In genomic region chr3:62379946-62380345, GRCm38 (mm10) we compare ENCODE assay signal across 21 mouse cellular contexts. TPM values are rescaled to one million over a fixed set of nuclear protein-coding genes. Genes with fewer than 3 reads are reported as not detected.
DNase-seq lines count a peak whose midpoint lies in the region; ATAC-seq and TF ChIP-seq lines count a peak whose summit lies in the region.
"Had no signal": no experiment of that assay in that cellular context is flagged by ENCODE, and none has a peak within 500 bp of the region (broad histone marks: within the 10 kb centered on the region; RNA-seq: fewer than 3 reads in every experiment).

No protein-coding gene starts in this region.

- H3K9ac ChIP-seq in lung, embryonic 14.5 days: no peak overlapping the region
- no peak overlapping the region for H3K9ac ChIP-seq in lung, embryonic 15.5 days
- H3K9ac ChIP-seq: forebrain, embryonic 13.5 days; intestine, embryonic 15.5 days; limb, embryonic 15.5 days; liver, embryonic 14.5 days; midbrain, embryonic 12.5 days had no signal

- H3K4me3 ChIP-seq in lung, embryonic 14.5 days (ENCODE audit: low read depth, low read length): no peak overlapping the region
- no peak overlapping the region for H3K4me3 ChIP-seq in lung, adult 2 months (replicated peaks; ENCODE audit: extremely low read depth, low read depth, low read length)
- no peak overlapping the region for H3K4me3 ChIP-seq in lung, embryonic 15.5 days
- H3K4me3 ChIP-seq: forebrain, embryonic 13.5 days; heart, adult 2 months; intestine, embryonic 15.5 days; limb, embryonic 15.5 days; midbrain, embryonic 12.5 days had no signal

- H3K4me2 ChIP-seq in lung, embryonic 14.5 days: no peak overlapping the region
- H3K4me2 ChIP-seq in lung, embryonic 15.5 days: no peak overlapping the region
- H3K4me2 ChIP-seq: forebrain, embryonic 13.5 days; intestine, embryonic 15.5 days; limb, embryonic 15.5 days; midbrain, embryonic 12.5 days had no signal

- TF ChIP-seq POLR2A in lung, adult 2 months (IDR thresholded peaks at IDR 0.05; ENCODE audit: borderline replicate concordance, extremely low read depth, low read depth, low read length): no peak

- TF ChIP-seq CTCF in lung, embryonic 14.5 days (IDR thresholded peaks at IDR 0.05; ENCODE audit: low read depth): no peak
- TF ChIP-seq CTCF in lung, adult 2 months (IDR thresholded peaks at IDR 0.05; ENCODE audit: insufficient read depth, low read length): no peak

- no peaks in the 10 kb centered on the region for H3K9me3 ChIP-seq in lung, embryonic 14.5 days (ENCODE audit: low read depth, low read length)
- H3K9me3 ChIP-seq in lung, embryonic 15.5 days: no peaks in the 10 kb centered on the region
- H3K9me3 ChIP-seq: forebrain, embryonic 13.5 days; intestine, embryonic 15.5 days; limb, embryonic 15.5 days; midbrain, embryonic 12.5 days had no signal

- no peak for DNase-seq in lung, embryonic 14.5 days
- no peak for DNase-seq in lung, adult 2 months
- DNase-seq in ZHBTc4 (ENCODE audit: low read depth, low spot score): peak; percentile 33
- peak; percentile 41 for DNase-seq in mesoderm, embryonic 11.5 days (ENCODE audit: low read depth, low spot score)
- DNase-seq in cerebellum, adult 11 months: no peak
- DNase-seq in cerebellum, postnatal 36 days: no peak
- DNase-seq: adrenal gland, postnatal 14 days; cerebellum, adult 9-10 months; gastrocnemius, postnatal 36 days; heart, adult 2 months; heart, postnatal 36 days; kidney, postnatal 10 days; left cerebral cortex, postnatal 4 days; thymus, adult 2 months had no signal

- ATAC-seq in lung, embryonic 14.5 days (ENCODE audit: insufficient read depth): peak; percentile 47; the same call in 1 of the 2 replicates
- peak; percentile 27; the same call in 1 of the 2 replicates for ATAC-seq in lung, embryonic 15.5 days (ENCODE audit: borderline replicate concordance, extremely low read depth, low FRiP score, low TSS enrichment)
- ATAC-seq: forebrain, embryonic 13.5 days; hindbrain, embryonic 16.5 days had no signal

- H3K27me3 ChIP-seq in lung, embryonic 14.5 days (ENCODE audit: insufficient read depth, low read length): no peaks in the 10 kb centered on the region
- no peaks in the 10 kb centered on the region for H3K27me3 ChIP-seq in lung, embryonic 15.5 days
- H3K27me3 ChIP-seq: forebrain, embryonic 13.5 days; intestine, embryonic 15.5 days; limb, embryonic 15.5 days; midbrain, embryonic 12.5 days had no signal

- 23% methylated on average over 5 of the region's 5 CpGs for WGBS in lung, embryonic 14.5 days
- 53% methylated on average over 5 of the region's 5 CpGs for WGBS in lung, adult 2 months
- WGBS in lung, embryonic 15.5 days: 23% methylated on average over 5 of the region's 5 CpGs

- no peak overlapping the region for H3K27ac ChIP-seq in lung, embryonic 14.5 days (ENCODE audit: low read depth)
- H3K27ac ChIP-seq in lung, embryonic 15.5 days: peak overlapping the region; percentile 37; the same call in 1 of the 2 replicates
- H3K27ac ChIP-seq: forebrain, embryonic 13.5 days; heart, adult 2 months; intestine, embryonic 15.5 days; limb, embryonic 15.5 days; liver, embryonic 14.5 days; midbrain, embryonic 12.5 days had no signal

- H3K4me1 ChIP-seq in lung, embryonic 14.5 days (ENCODE audit: insufficient read depth): no peaks in the 10 kb centered on the region
- H3K4me1 ChIP-seq in lung, adult 2 months (ENCODE audit: control insufficient read depth, insufficient read depth, low read length): peaks cover 8% of the 10 kb centered on the region
- 0 out of 2 replicates have a peak, but pooled peaks cover 8% of the 10 kb centered on the region for H3K4me1 ChIP-seq in lung, embryonic 15.5 days
- H3K4me1 ChIP-seq: forebrain, embryonic 13.5 days; limb, embryonic 15.5 days; midbrain, embryonic 12.5 days had no signal

- no peaks in the 10 kb centered on the region for H3K36me3 ChIP-seq in lung, embryonic 14.5 days (ENCODE audit: insufficient read depth)
- H3K36me3 ChIP-seq in lung, embryonic 15.5 days: no peaks in the 10 kb centered on the region
- H3K36me3 ChIP-seq: intestine, embryonic 15.5 days; midbrain, embryonic 12.5 days had no signal

RNA-seq across cellular contexts. Expression of gene Arhgef26, which starts 41.8 kb away (rescaled TPM):
- polyA plus RNA-seq in lung, embryonic 14.5 days (2014; fragmentation: Nextera tagmentation; extraction: Ambion mirVana): 11.7 and 13.6 TPM in 2 replicates
- 26.9 and 41.6 TPM in 2 replicates for polyA plus RNA-seq in lung, adult 2 months (2012; rRNA removed)
- polyA plus RNA-seq in lung, embryonic 15.5 days (2015; fragmentation: Nextera tagmentation; extraction: Ambion mirVana): 20.1 and 21.0 TPM in 2 replicates

Comparison
In these comparisons a context has a peak if more than half of its experiments do, and no peak if none do; other contexts are left out.
1. DNase-seq: peak in ZHBTc4 (single experiment) and mesoderm, embryonic 11.5 days (single experiment); none in lung, embryonic 14.5 days (single experiment), lung, adult 2 months (single experiment), cerebellum, adult 11 months (single experiment) and cerebellum, postnatal 36 days (0 of 2).